Mouse (Mus musculus) CH12.LX (cell line): ENCODE measurements at regions not wholly inside any gene's neighbourhood (a gene's known extent, or its start where the extent isn't known, plus 50 kb on each side); places are given as distances from the start of the nearest gene placed in this dataset.

Experiments used
- DNase-seq: peaks from one replicate; pipeline ENCODE4 v3.0.0-alpha.2; 2013; ENCODE audit errors: extremely low read depth
- H3K27ac ChIP-seq: 2 replicates; pipeline ENCODE4 v1.5.1; 2012; ENCODE audit warnings: low read depth, mild to moderate bottlenecking, control low read depth, moderate library complexity; ENCODE audit not compliant: insufficient read depth
- H3K27me3 ChIP-seq: replicated peaks from 2 replicates; pipeline ENCODE3; 2012; ENCODE audit warnings: inconsistent platforms
- H3K36me3 ChIP-seq, 2 experiments: replicated peaks in 1 of 2; 2 replicates each; pipeline versions ENCODE3 to v1.6.1; 2012; ENCODE audit warnings: inconsistent platforms in 1 of 2, low read length in 1 of 2, mild to moderate bottlenecking in 1 of 2, mixed read lengths in 1 of 2, moderate library complexity in 1 of 2; ENCODE audit not compliant: control insufficient read depth in 1 of 2, insufficient read depth in 1 of 2
- H3K4me1 ChIP-seq, 2 experiments: 2 replicates each; pipeline ENCODE4 v1.6.1; 2012; ENCODE audit warnings: inconsistent platforms in 1 of 2, moderate library complexity in 1 of 2; ENCODE audit not compliant: insufficient read depth in 2 of 2, control insufficient read depth in 1 of 2
- H3K4me2 ChIP-seq: 2 replicates; pipeline ENCODE4 v1.6.1; 2012; ENCODE audit warnings: low read depth, mild to moderate bottlenecking, control low read depth; ENCODE audit not compliant: poor library complexity, insufficient read depth, severe bottlenecking
- H3K4me3 ChIP-seq, 3 experiments: fragments of 150-350 bp in 1 of 3; sonication (generic) in 1 of 3; replicated peaks in 1 of 3; 2 replicates each; pipeline versions ENCODE3 to v1.5.1; 2011 to 2012; ENCODE audit warnings: low read depth in 2 of 3, low read length in 2 of 3, mild to moderate bottlenecking in 2 of 3, moderate library complexity in 2 of 3, control low read depth in 1 of 3, improper control_type of control experiment in 1 of 3, inconsistent platforms in 1 of 3, mixed read lengths in 1 of 3; ENCODE audit not compliant: poor library complexity in 1 of 3
- H3K79me2 ChIP-seq: replicated peaks from 2 replicates; pipeline ENCODE4 v1.6.1; 2012; ENCODE audit warnings: mild to moderate bottlenecking, moderate library complexity; ENCODE audit not compliant: control insufficient read depth, poor library complexity, insufficient read depth, severe bottlenecking; ENCODE audit errors: extremely low read depth
- H3K9ac ChIP-seq: 2 replicates; pipeline ENCODE4 v1.6.1; 2012; ENCODE audit warnings: low read depth, mild to moderate bottlenecking, control low read depth, moderate library complexity; ENCODE audit not compliant: insufficient read depth
- H3K9me3 ChIP-seq: replicated peaks from 2 replicates; pipeline ENCODE3; 2012; ENCODE audit warnings: low read length, inconsistent platforms, mixed read lengths
- BHLHE40 ChIP-seq: IDR thresholded peaks from 2 replicates; pipeline ENCODE4 v1.6.1; 2011; ENCODE audit warnings: mild to moderate bottlenecking, low read depth, low read length, improper control_type of control experiment
- CHD1 ChIP-seq: IDR thresholded peaks from 2 replicates; pipeline ENCODE4 v1.6.1; 2012; ENCODE audit warnings: low read depth, low read length, improper control_type of control experiment, inconsistent platforms
- E2F4 ChIP-seq: IDR thresholded peaks from 2 replicates; pipeline ENCODE4 v1.6.1; 2011; ENCODE audit warnings: low read depth, low read length, improper control_type of control experiment; ENCODE audit not compliant: insufficient replicate concordance
- EP300 ChIP-seq: IDR thresholded peaks from 2 replicates; pipeline ENCODE4 v1.6.1; 2011; ENCODE audit warnings: low read length, improper control_type of control experiment
- ETS1 ChIP-seq: conservative IDR thresholded peaks from 2 replicates; pipeline ENCODE4 v1.6.1; 2012; ENCODE audit warnings: low read depth, mild to moderate bottlenecking, inconsistent platforms, low read length, improper control_type of control experiment, moderate library complexity
- HCFC1 ChIP-seq: IDR thresholded peaks from 2 replicates; pipeline ENCODE4 v1.6.1; 2012; ENCODE audit warnings: low read depth, mild to moderate bottlenecking, inconsistent platforms, low read length, improper control_type of control experiment
- JUN ChIP-seq: IDR thresholded peaks from 2 replicates; pipeline ENCODE4 v1.6.1; 2011; ENCODE audit warnings: low read depth, mild to moderate bottlenecking, low read length, improper control_type of control experiment, moderate library complexity; ENCODE audit not compliant: insufficient read depth
- JUND ChIP-seq: conservative IDR thresholded peaks from 2 replicates; pipeline ENCODE4 v1.6.1; 2011; ENCODE audit warnings: low read depth, low read length, improper control_type of control experiment
- MAFK ChIP-seq: IDR thresholded peaks from 2 replicates; pipeline ENCODE4 v1.6.1; 2011; ENCODE audit warnings: low read length, improper control_type of control experiment; ENCODE audit not compliant: insufficient replicate concordance
- MAX ChIP-seq: IDR thresholded peaks from 2 replicates; pipeline ENCODE4 v1.6.1; 2011; ENCODE audit warnings: low read length, improper control_type of control experiment
- MAZ ChIP-seq: IDR thresholded peaks from 2 replicates; pipeline ENCODE4 v1.6.1; 2012; ENCODE audit warnings: low read depth, mild to moderate bottlenecking, inconsistent platforms, low read length, improper control_type of control experiment, moderate library complexity
- MEF2A ChIP-seq: IDR thresholded peaks from 2 replicates; pipeline ENCODE4 v1.6.1; 2014; ENCODE audit warnings: low read depth, mild to moderate bottlenecking, inconsistent platforms, low read length, improper control_type of control experiment, borderline replicate concordance
- NRF1 ChIP-seq: IDR thresholded peaks from 2 replicates; pipeline ENCODE4 v1.6.1; 2014; ENCODE audit warnings: low read depth, mild to moderate bottlenecking, inconsistent platforms, low read length, improper control_type of control experiment, moderate library complexity
- PAX5 ChIP-seq: IDR thresholded peaks from 2 replicates; pipeline ENCODE4 v1.6.1; 2012; ENCODE audit warnings: low read length, inconsistent platforms, mixed read lengths
- POLR2AphosphoS2 ChIP-seq: IDR thresholded peaks from 2 replicates; pipeline ENCODE4 v1.6.1; 2011; ENCODE audit warnings: low read depth, low read length, improper control_type of control experiment
- RCOR1 ChIP-seq: conservative IDR thresholded peaks from 2 replicates; pipeline ENCODE4 v1.6.1; 2012; ENCODE audit warnings: low read depth, mild to moderate bottlenecking, inconsistent platforms, low read length, improper control_type of control experiment
- SIN3A ChIP-seq: IDR thresholded peaks from 2 replicates; pipeline ENCODE4 v1.6.1; 2012; ENCODE audit warnings: low read length, improper control_type of control experiment, inconsistent platforms
- SMC3 ChIP-seq: IDR thresholded peaks from 2 replicates; pipeline ENCODE4 v1.6.1; 2011; ENCODE audit warnings: low read depth, low read length, improper control_type of control experiment
- TBP ChIP-seq: conservative IDR thresholded peaks from 2 replicates; pipeline ENCODE4 v1.6.1; 2011; ENCODE audit warnings: low read depth, low read length, improper control_type of control experiment
- UBTF ChIP-seq: IDR thresholded peaks from 2 replicates; pipeline ENCODE4 v1.6.1; 2012; ENCODE audit warnings: low read depth, mild to moderate bottlenecking, inconsistent platforms, low read length, improper control_type of control experiment, moderate library complexity
- USF1 ChIP-seq: IDR thresholded peaks from 2 replicates; pipeline ENCODE4 v1.6.1; 2014; ENCODE audit warnings: low read depth, mild to moderate bottlenecking, inconsistent platforms, low read length, improper control_type of control experiment
- USF2 ChIP-seq: conservative IDR thresholded peaks from 2 replicates; pipeline ENCODE4 v1.6.1; 2011; ENCODE audit warnings: low read depth, low read length, improper control_type of control experiment
- ZC3H11A ChIP-seq: IDR thresholded peaks from 2 replicates; pipeline ENCODE4 v1.6.1; 2012; ENCODE audit warnings: low read depth, mild to moderate bottlenecking, inconsistent platforms, low read length, improper control_type of control experiment
- ZKSCAN1 ChIP-seq: IDR thresholded peaks from 2 replicates; pipeline ENCODE4 v1.6.1; 2012; ENCODE audit warnings: low read depth, inconsistent platforms, low read length, improper control_type of control experiment, borderline replicate concordance
- ZNF384 ChIP-seq: IDR thresholded peaks from 2 replicates; pipeline ENCODE4 v1.6.1; 2012; ENCODE audit warnings: low read depth, low read length, improper control_type of control experiment, inconsistent platforms
- dilution Hi-C: fragments of 300-500 bp; cut with MboI; formaldehyde crosslinking; loops from 2 replicates; pipeline ENCODE4 v1.14.3; 2020; ENCODE audit warnings: low sequenced_read_pairs; ENCODE audit not compliant: extremely low pct_unique_long_range_greater_than_20kb, extremely low pct_ligation_motif_present
- in situ Hi-C: fragments of 300-500 bp; cut with MboI; formaldehyde crosslinking; loops from 3 replicates; pipeline ENCODE4 v1.14.3; 2019; ENCODE audit warnings: low sequenced_read_pairs, low pct_ligation_motif_present, low pct_unique_long_range_greater_than_20kb, mixed read lengths

GRCm38 (mm10) chr3:150896668-150897067, 541.0 kb upstream of the Adgrl4 start:
- no peaks in the 10 kb centered on the region for H3K36me3 ChIP-seq
- no peaks in the 10 kb centered on the region for H3K79me2 ChIP-seq
- H3K27me3 ChIP-seq = no peaks in the 10 kb centered on the region
- no peak overlapping the region for H3K27ac ChIP-seq
- H3K9me3 ChIP-seq = peaks cover 20% of the 10 kb centered on the region
- in situ Hi-C loops = no loop called here
- H3K4me3 ChIP-seq = no peak overlapping the region
- dilution Hi-C loops = no loop called here
- no peaks in the 10 kb centered on the region for H3K4me1 ChIP-seq
- no peak overlapping the region for H3K9ac ChIP-seq
- DNase-seq = no peak
- no peak overlapping the region for H3K4me2 ChIP-seq
- TF ChIP-seq MAX (no peak), SIN3A (no peak), MEF2A (no peak), ZC3H11A (no peak), BHLHE40 (no peak), NRF1 (no peak), MAFK (no peak), CHD1 (no peak), POLR2AphosphoS2 (no peak), ETS1 (no peak), SMC3 (no peak), MAZ (no peak), USF1 (no peak)

- peaks cover 6% of the 10 kb centered on the region for H3K9me3 ChIP-seq
- H3K27me3 ChIP-seq = no peaks in the 10 kb centered on the region
- in situ Hi-C loops (no loop called here), dilution Hi-C loops (no loop called here)
- TF ChIP-seq EP300 (no peak), JUND (no peak), MAX (no peak), RCOR1 (no peak), TBP (no peak), ZNF384 (no peak), HCFC1 (no peak), MAFK (no peak), UBTF (no peak), ZKSCAN1 (no peak), USF2 (no peak), USF1 (no peak), POLR2AphosphoS2 (no peak), SIN3A (no peak), JUN (no peak), BHLHE40 (no peak), MEF2A (no peak), E2F4 (no peak), PAX5 (no peak)
- H3K27ac ChIP-seq = no peak overlapping the region
- H3K4me2 ChIP-seq = no peak overlapping the region
- no peak overlapping the region for H3K4me3 ChIP-seq
- no peaks in the 10 kb centered on the region for H3K4me1 ChIP-seq
- no peaks in the 10 kb centered on the region for H3K79me2 ChIP-seq
- H3K36me3 ChIP-seq = no peaks in the 10 kb centered on the region
- H3K9ac ChIP-seq = no peak overlapping the region
- DNase-seq = no peak
Observed at GRCm38 (mm10) chr3:150910091-150910490, 527.6 kb upstream of the Adgrl4 start.
